Mouse (Mus musculus) stomach, embryonic 14.5 days (tissue): ENCODE data around the gene Fbll1. TPM values are rescaled to one million over a fixed set of nuclear protein-coding genes. Genes with fewer than 3 reads are reported as not detected.
"Not testable (repeated sequence)": the region's sequence is repeated elsewhere in the genome, so short reads cannot be mapped to it uniquely, and the experiment has no call there.

Source experiments
- ATAC-seq: fragments of 200-750 bp; cut with Nextera tagmentation; 2 replicates; pipeline ENCODE4 v1.8.0; 2017; ENCODE audit warnings: low read depth, moderate TSS enrichment; ENCODE audit not compliant: insufficient number of reproducible peaks, insufficient read depth, low FRiP score
- H3K27ac ChIP-seq: fragments of 300-500 bp; sonication (generic); 2 replicates; pipeline ENCODE4 v1.5.1; 2014; ENCODE audit warnings: mild to moderate bottlenecking, low read length, moderate library complexity, mixed read lengths
- H3K27me3 ChIP-seq: fragments of 300-500 bp; sonication (generic); 2 replicates; pipeline ENCODE4 v1.6.1; 2014; ENCODE audit warnings: low read length, control low read depth, mixed read lengths; ENCODE audit not compliant: control insufficient read depth, insufficient read depth
- H3K36me3 ChIP-seq: fragments of 300-500 bp; sonication (generic); 2 replicates; pipeline ENCODE4 v1.6.1; 2014; ENCODE audit warnings: mild to moderate bottlenecking, control low read depth, low read length, moderate library complexity, mixed read lengths; ENCODE audit not compliant: control insufficient read depth, insufficient read depth
- H3K4me1 ChIP-seq: fragments of 300-500 bp; sonication (generic); 2 replicates; pipeline ENCODE4 v1.6.1; 2014; ENCODE audit warnings: low read length, control low read depth, mixed read lengths; ENCODE audit not compliant: control insufficient read depth, insufficient read depth
- H3K4me2 ChIP-seq: fragments of 300-500 bp; sonication (generic); replicated peaks from 2 replicates; pipeline ENCODE4 v1.6.1; 2014; ENCODE audit warnings: low read depth, low read length, control low read depth
- H3K4me3 ChIP-seq: fragments of 300-500 bp; sonication (generic); 2 replicates; pipeline ENCODE4 v1.5.1; 2014; ENCODE audit warnings: low read depth, low read length, control low read depth
- H3K9ac ChIP-seq: fragments of 300-500 bp; sonication (generic); replicated peaks from 2 replicates; pipeline ENCODE4 v1.6.1; 2014; ENCODE audit warnings: low read depth, mild to moderate bottlenecking, control low read depth, low read length, moderate library complexity, mixed read lengths
- H3K9me3 ChIP-seq: fragments of 300-500 bp; sonication (generic); 2 replicates; pipeline ENCODE4 v1.6.1; 2016; ENCODE audit warnings: low read depth, low read length, control low read depth; ENCODE audit not compliant: control insufficient read depth
- WGBS: fragments of 180-500 bp; shearing (Covaris S2); extraction: QIAGEN DNeasy Blood & Tissue Kit; methylation state at CpG from one replicate; pipeline ENCODE4 v1.1.7; 2014; 5-methylcytosine and 5-hydroxymethylcytosine counted together
- polyA plus RNA-seq: library from polyadenylated mRNA; unstranded; fragments of >200 nt; fragmentation: Nextera tagmentation; extraction: Ambion mirVana; gene quantifications from 2 replicates; pipeline ENCODE4 v1.2.1, GENCODE M21; 2014

Fbll1 gene
- polyA plus RNA-seq, 1 experiment from 2014 or later = 0.22 TPM

- Histone ChIP-seq H3K36me3 (no peaks in the 10 kb centered on the region), H3K9ac (no peak overlapping the region), H3K27me3 (peaks cover 25% of the 10 kb centered on the region), H3K4me1 (peaks cover 8% of the 10 kb centered on the region; the same call in 1 of the 2 replicates), H3K27ac (no peak overlapping the region), H3K4me3 (peak overlapping the region; percentile 29), H3K4me2 (peak overlapping the region; percentile 55), H3K9me3 (no peaks in the 10 kb centered on the region)
- no peak for ATAC-seq
- WGBS = 5% methylated on average over 74 of the region's 86 CpGs
These were observed 761 bp downstream of the Fbll1 start for GRCm38 (mm10) chr11:35797751-35798494.

- H3K27me3 ChIP-seq = peaks cover 15% of the 10 kb centered on the region
- H3K4me1 ChIP-seq, ATAC-seq, H3K4me2 ChIP-seq, H3K27ac ChIP-seq, H3K9me3 ChIP-seq, H3K4me3 ChIP-seq, H3K9ac ChIP-seq: not testable (repeated sequence)
- H3K36me3 ChIP-seq = peaks cover 13% of the 10 kb centered on the region
- WGBS = 79% methylated on average over 5 of the region's 5 CpGs
These were observed 5.9 kb downstream of the Fbll1 start for GRCm38 (mm10) chr11:35792800-35793199.

DNA sequence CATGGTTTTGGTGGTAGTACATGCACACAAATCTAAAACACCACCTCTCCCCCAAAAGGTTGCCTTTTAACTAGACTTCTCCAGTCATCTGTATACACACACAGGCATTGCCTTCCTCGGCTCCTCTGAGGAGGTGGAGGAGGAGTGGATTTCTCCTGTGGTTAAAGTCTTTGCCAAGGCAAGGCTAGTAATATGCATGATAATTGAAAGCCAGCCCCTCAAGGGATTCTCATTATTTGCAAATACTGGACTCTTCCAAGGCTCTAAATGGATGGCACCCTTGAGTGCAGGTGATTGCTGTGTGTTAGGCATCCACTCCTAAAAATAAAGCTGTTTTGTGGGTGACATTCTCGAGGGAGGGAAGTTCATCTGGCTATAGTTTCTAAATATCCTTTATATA lies 10.2 kb downstream of the Fbll1 start:
- no peaks in the 10 kb centered on the region for H3K27me3 ChIP-seq
- no peaks in the 10 kb centered on the region for H3K9me3 ChIP-seq
- WGBS = 76% methylated on average over 2 of the region's 2 CpGs
- no peak overlapping the region for H3K9ac ChIP-seq
- H3K4me2 ChIP-seq = no peak overlapping the region
- no peaks in the 10 kb centered on the region for H3K4me1 ChIP-seq
- H3K27ac ChIP-seq = no peak overlapping the region
- no peak overlapping the region for H3K4me3 ChIP-seq
- no peak for ATAC-seq
- H3K36me3 ChIP-seq = peaks cover 39% of the 10 kb centered on the region

- Histone ChIP-seq H3K4me2 (no peak overlapping the region), H3K27ac (no peak overlapping the region), H3K4me3 (no peak overlapping the region), H3K9ac (no peak overlapping the region), H3K9me3 (no peaks in the 10 kb centered on the region), H3K27me3 (no peaks in the 10 kb centered on the region), H3K4me1 (no peaks in the 10 kb centered on the region), H3K36me3 (peaks cover 61% of the 10 kb centered on the region)
- no peak for ATAC-seq
- 99% methylated on average over 4 of the region's 4 CpGs for WGBS
These were observed 14.1 kb downstream of the Fbll1 start for GRCm38 (mm10) chr11:35784537-35784936.

DNA sequence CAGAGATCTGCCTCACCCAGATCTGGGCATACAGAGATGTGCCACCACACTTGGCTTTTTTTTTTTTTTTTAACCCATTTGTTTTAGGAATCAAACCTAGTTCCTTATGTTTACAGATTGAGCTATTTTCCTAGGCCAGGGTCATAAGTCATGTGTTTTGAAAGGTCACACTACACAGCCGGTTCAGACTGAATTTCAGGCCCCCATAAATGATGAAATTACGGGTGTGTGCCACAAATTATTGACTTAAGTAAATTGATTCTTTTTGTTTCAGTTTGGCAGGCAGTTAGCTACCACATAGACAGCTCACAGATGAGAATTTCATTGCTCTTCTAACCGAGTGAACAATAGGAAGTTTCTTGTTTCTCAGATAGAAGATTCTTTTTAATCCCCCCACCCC lies 14.7 kb downstream of the Fbll1 start:
- Histone ChIP-seq H3K4me3 (no peak overlapping the region), H3K27ac (no peak overlapping the region), H3K9ac (no peak overlapping the region), H3K4me2 (no peak overlapping the region), H3K9me3 (no peaks in the 10 kb centered on the region), H3K27me3 (no peaks in the 10 kb centered on the region), H3K36me3 (peaks cover 64% of the 10 kb centered on the region), H3K4me1 (no peaks in the 10 kb centered on the region)
- 82% methylated on average over 3 of the region's 3 CpGs for WGBS
- no peak for ATAC-seq

DNA sequence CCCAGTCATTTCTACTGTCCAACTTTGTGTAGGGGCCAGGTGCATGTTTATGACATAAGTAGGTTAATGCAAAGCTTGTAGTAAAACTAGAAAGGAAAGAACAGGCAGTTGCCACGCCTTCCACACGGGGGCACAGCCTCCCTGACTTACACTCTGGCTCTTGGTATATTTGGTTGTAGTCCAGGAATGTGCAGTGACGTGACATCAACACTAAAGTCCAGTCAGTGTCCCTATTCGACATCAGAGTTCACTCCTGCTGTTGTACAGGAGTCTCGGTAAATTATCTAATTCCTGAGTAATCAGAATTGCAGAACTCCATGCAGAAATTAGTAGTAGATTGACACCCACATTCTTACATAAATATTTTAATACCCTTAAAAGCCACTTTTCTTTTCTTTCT lies 15.6 kb downstream of the Fbll1 start:
- no peak for ATAC-seq
- peaks cover 71% of the 10 kb centered on the region for H3K36me3 ChIP-seq
- no peaks in the 10 kb centered on the region for H3K27me3 ChIP-seq
- no peak overlapping the region for H3K9ac ChIP-seq
- H3K27ac ChIP-seq = no peak overlapping the region
- H3K4me1 ChIP-seq = no peaks in the 10 kb centered on the region
- no peak overlapping the region for H3K4me3 ChIP-seq
- no peaks in the 10 kb centered on the region for H3K9me3 ChIP-seq
- H3K4me2 ChIP-seq = no peak overlapping the region
- WGBS = 88% methylated on average over 5 of the region's 5 CpGs

DNA sequence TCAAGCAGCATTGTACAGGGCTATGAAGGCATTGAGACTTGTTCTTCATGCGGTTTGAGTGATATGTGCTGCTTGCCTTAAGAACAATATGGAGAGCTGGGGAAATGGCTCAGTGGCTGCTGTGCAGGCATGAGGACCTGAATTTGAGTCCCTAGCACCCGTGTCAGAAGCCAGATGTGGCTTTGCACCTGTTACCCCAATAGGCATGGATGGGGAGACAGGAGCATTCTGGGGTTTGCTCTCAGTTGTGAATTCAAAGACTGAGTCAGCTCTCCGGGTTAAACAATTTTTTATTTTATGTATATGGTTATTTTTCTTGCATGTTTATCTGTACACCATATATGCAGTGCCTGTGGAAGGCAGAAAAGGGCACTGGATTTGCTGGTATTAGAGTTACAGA lies 16.2 kb downstream of the Fbll1 start:
- Histone ChIP-seq H3K4me1 (no peaks in the 10 kb centered on the region), H3K4me2 (no peak overlapping the region), H3K4me3 (no peak overlapping the region), H3K27ac (no peak overlapping the region), H3K36me3 (peaks cover 77% of the 10 kb centered on the region), H3K9ac (no peak overlapping the region), H3K27me3 (no peaks in the 10 kb centered on the region), H3K9me3 (no peaks in the 10 kb centered on the region)
- ATAC-seq = no peak
- 93% methylated on average over 3 of the region's 3 CpGs for WGBS

DNA sequence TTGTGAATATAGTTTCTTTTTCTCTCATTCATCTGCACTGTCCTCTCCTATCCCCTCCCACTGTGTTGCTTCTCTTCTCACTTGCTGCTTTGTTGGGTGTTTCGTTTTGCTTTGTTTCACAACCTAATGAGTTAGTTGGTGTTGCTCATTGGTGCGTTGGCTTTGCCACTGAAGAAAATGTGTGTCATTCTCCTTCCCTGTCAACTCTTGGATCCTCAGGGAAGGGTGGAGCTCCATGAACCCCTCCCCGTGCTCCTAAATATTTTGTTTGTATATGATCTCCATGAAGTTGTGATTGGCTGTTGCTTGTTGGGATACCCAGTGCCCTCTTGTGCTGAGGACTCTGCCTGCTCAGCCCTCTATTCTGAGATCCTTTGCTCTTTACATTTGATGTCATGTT lies 18.3 kb downstream of the Fbll1 start:
- WGBS = 89% methylated on average over 3 of the region's 3 CpGs
- H3K9me3 ChIP-seq = no peaks in the 10 kb centered on the region
- no peak overlapping the region for H3K4me3 ChIP-seq
- H3K27me3 ChIP-seq = no peaks in the 10 kb centered on the region
- H3K9ac ChIP-seq = no peak overlapping the region
- H3K4me1 ChIP-seq = no peaks in the 10 kb centered on the region
- no peak overlapping the region for H3K4me2 ChIP-seq
- peaks cover 83% of the 10 kb centered on the region for H3K36me3 ChIP-seq
- ATAC-seq = no peak
- no peak overlapping the region for H3K27ac ChIP-seq

GRCm38 (mm10) chr11:35776452-35776851 lies 22.2 kb downstream of the Fbll1 start:
- Histone ChIP-seq H3K36me3 (peaks cover 46% of the 10 kb centered on the region), H3K4me1 (no peaks in the 10 kb centered on the region), H3K27me3 (no peaks in the 10 kb centered on the region), H3K9me3 (no peaks in the 10 kb centered on the region), H3K27ac (no peak overlapping the region), H3K4me2 (no peak overlapping the region), H3K4me3 (no peak overlapping the region), H3K9ac (no peak overlapping the region)
- ATAC-seq = no peak
- WGBS = 88% methylated on average over 3 of the region's 3 CpGs
